Mouse (Mus musculus) limb, embryonic 14.5 days (tissue): Measurements from ENCODE around the gene Ufl1. TPM values are rescaled to one million over a fixed set of nuclear protein-coding genes. Genes with fewer than 3 reads are reported as not detected.

Experiments
- ATAC-seq: fragments of 200-750 bp; cut with Nextera tagmentation; 2 replicates; pipeline ENCODE4 v1.8.0; 2017; ENCODE audit warnings: low read depth, moderate number of reproducible peaks, moderate TSS enrichment; ENCODE audit not compliant: low FRiP score
- DNase-seq: peaks from one replicate; pipeline ENCODE4 v3.0.0-alpha.2; 2015; ENCODE audit warnings: low spot score
- H3K27ac ChIP-seq: fragments of 300-500 bp; sonication (generic); replicated peaks from 2 replicates; pipeline ENCODE4 v1.5.1; 2014; ENCODE audit warnings: low read depth, mild to moderate bottlenecking, low read length, moderate library complexity, mixed read lengths
- H3K27me3 ChIP-seq: fragments of 300-500 bp; sonication (generic); 2 replicates; pipeline ENCODE4 v1.6.1; 2014; ENCODE audit warnings: low read length, mixed read lengths; ENCODE audit not compliant: control insufficient read depth, insufficient read depth
- H3K36me3 ChIP-seq: fragments of 300-500 bp; sonication (generic); 2 replicates; pipeline ENCODE4 v1.6.1; 2014; ENCODE audit warnings: mild to moderate bottlenecking, low read length, moderate library complexity, mixed read lengths; ENCODE audit not compliant: control insufficient read depth, insufficient read depth
- H3K4me1 ChIP-seq: fragments of 300-500 bp; sonication (generic); 2 replicates; pipeline ENCODE4 v1.6.1; 2014; ENCODE audit warnings: antibody characterized with exemption, low read length, mixed read lengths; ENCODE audit not compliant: control insufficient read depth, insufficient read depth
- H3K4me2 ChIP-seq: fragments of 300-500 bp; sonication (generic); replicated peaks from 2 replicates; pipeline ENCODE4 v1.6.1; 2014; ENCODE audit warnings: low read depth, mild to moderate bottlenecking, low read length, moderate library complexity; ENCODE audit not compliant: severe bottlenecking
- H3K4me3 ChIP-seq: fragments of 300-500 bp; sonication (generic); replicated peaks from 2 replicates; pipeline ENCODE4 v1.5.1; 2014; ENCODE audit warnings: low read length
- H3K9ac ChIP-seq: fragments of 300-500 bp; sonication (generic); 2 replicates; pipeline ENCODE4 v1.6.1; 2014; ENCODE audit warnings: mild to moderate bottlenecking, low read depth, low read length, moderate library complexity; ENCODE audit not compliant: severe bottlenecking
- H3K9me3 ChIP-seq: fragments of 300-500 bp; sonication (generic); 2 replicates; pipeline ENCODE4 v1.6.1; 2016; ENCODE audit warnings: low read length; ENCODE audit not compliant: control insufficient read depth
- POLR2A ChIP-seq: fragments of 200-500 bp; IDR thresholded peaks from 2 replicates; pipeline ENCODE4 v1.8.0; 2012; ENCODE audit warnings: inconsistent platforms, mild to moderate bottlenecking, moderate library complexity, borderline replicate concordance; ENCODE audit not compliant: insufficient read depth, insufficient read length; ENCODE audit errors: extremely low read depth
- WGBS: fragments of 180-500 bp; shearing (Covaris S2); extraction: QIAGEN DNeasy Blood & Tissue Kit; methylation state at CpG from one replicate; pipeline ENCODE4 v1.1.7; 2014; 5-methylcytosine and 5-hydroxymethylcytosine counted together
- polyA plus RNA-seq, 2 experiments: library from polyadenylated mRNA; depleted of rRNA in 1 of 2; stranded (reverse) in 1 of 2; unstranded in 1 of 2; fragments of >200 nt; fragmentation: Nextera tagmentation in 1 of 2; extraction: Ambion mirVana in 1 of 2; gene quantifications; 2 replicates each; pipeline versions ENCODE4 v1.2.1 to v1.2.3; 2012 to 2014

The Ufl1 gene
- polyA plus RNA-seq, 2 experiments = 13.7 to 40.5 TPM

DNA sequence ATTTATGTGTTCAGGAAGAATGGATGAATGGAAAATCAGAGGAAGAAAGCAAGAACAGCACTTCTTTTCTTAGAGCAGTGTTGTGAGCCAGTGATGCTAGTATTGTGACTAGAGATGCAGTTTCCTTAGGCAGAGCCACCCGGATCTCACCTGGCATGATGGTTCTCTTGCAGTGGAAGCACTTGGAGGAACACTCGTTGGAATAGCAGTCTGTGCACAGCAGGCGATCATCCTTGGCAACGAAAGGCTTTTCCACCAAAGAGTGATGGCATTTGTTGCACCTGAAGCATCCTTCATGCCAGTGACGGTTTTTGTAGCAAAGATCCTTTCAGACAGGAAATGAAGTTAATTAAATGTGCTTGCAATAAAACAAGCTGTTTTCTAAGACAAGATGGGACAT, 68.2 kb downstream of the Ufl1 start:
- no peaks in the 10 kb centered on the region for H3K9me3 ChIP-seq
- H3K36me3 ChIP-seq = no peaks in the 10 kb centered on the region
- no peak overlapping the region for H3K4me3 ChIP-seq
- no peaks in the 10 kb centered on the region for H3K4me1 ChIP-seq
- no peak for ATAC-seq
- no peak overlapping the region for H3K27ac ChIP-seq
- H3K27me3 ChIP-seq = no peaks in the 10 kb centered on the region
- H3K9ac ChIP-seq = no peak overlapping the region
- no peak overlapping the region for H3K4me2 ChIP-seq
- DNase-seq = no peak
- TF ChIP-seq POLR2A = no peak
- 45% methylated on average over 5 of the region's 5 CpGs for WGBS

DNA sequence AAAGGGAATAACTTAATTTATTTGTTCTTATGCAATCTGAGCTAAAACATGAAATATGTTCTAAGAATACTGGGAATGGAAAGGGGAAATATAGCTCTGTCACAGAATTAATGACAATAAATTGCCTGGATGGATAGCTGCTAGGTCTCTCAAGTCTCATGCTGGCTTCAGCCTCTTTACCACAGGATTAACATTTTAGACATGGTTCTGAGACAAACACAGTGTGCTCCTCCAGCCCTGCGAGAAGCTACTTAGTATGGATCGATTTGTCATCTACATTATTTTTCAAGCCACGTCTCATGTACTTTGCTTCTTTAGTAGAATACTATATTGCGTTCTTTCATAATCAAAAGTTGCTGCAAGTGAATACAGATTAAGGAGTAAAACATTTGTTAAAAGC, 75.5 kb downstream of the Ufl1 start:
- no peaks in the 10 kb centered on the region for H3K4me1 ChIP-seq
- ATAC-seq (no peak), DNase-seq (no peak)
- no peaks in the 10 kb centered on the region for H3K27me3 ChIP-seq
- WGBS = 85% methylated on average over 4 of the region's 4 CpGs
- no peaks in the 10 kb centered on the region for H3K36me3 ChIP-seq
- no peak overlapping the region for H3K4me3 ChIP-seq
- no peaks in the 10 kb centered on the region for H3K9me3 ChIP-seq
- no peak overlapping the region for H3K4me2 ChIP-seq
- no peak for TF ChIP-seq POLR2A
- H3K9ac ChIP-seq = no peak overlapping the region
- no peak overlapping the region for H3K27ac ChIP-seq

Other genes starting within 250 kb of the Ufl1 start
- gene Fhl5, start 38.9 kb downstream of the Ufl1 start, polyA plus RNA-seq (2012; rRNA removed) = 0.05 and 0.10 TPM in 2 replicates
- not detected in 2 replicates for gene Fhl5, start 38.9 kb downstream of the Ufl1 start, polyA plus RNA-seq (2014; fragmentation: Nextera tagmentation; extraction: Ambion mirVana)